Mouse (Mus musculus) gastrocnemius, adult 2 months (tissue): ENCODE data around the gene Tsen54. TPM values are rescaled to one million over a fixed set of nuclear protein-coding genes. Genes with fewer than 3 reads are reported as not detected.

Experiments used
- DNase-seq: peaks from one replicate; pipeline ENCODE4 v3.0.0; 2022
- H3K27ac ChIP-seq: fragments of 200-600 bp; 2 replicates; pipeline ENCODE4 v1.8.1; 2022; ENCODE audit warnings: mild to moderate bottlenecking
- H3K4me3 ChIP-seq: fragments of 200-600 bp; 2 replicates; pipeline ENCODE4 v1.8.1; 2022; ENCODE audit warnings: mild to moderate bottlenecking, moderate library complexity
- CTCF ChIP-seq: fragments of 200-600 bp; IDR thresholded peaks from 2 replicates; pipeline ENCODE4 v1.8.1; 2022; ENCODE audit warnings: antibody characterized with exemption, mild to moderate bottlenecking, moderate library complexity
- intact Hi-C: fragments of 180-260 bp; cut with DNase I; formaldehyde crosslinking; loops from one replicate; pipeline ENCODE4 v1.15.1; 2025
- total RNA-seq, 2 experiments: library from RNA; stranded (reverse); gene quantifications; 2 replicates each; pipeline ENCODE4 v1.2.3; 2021

The Tsen54 gene
- total RNA-seq, 2 experiments from 2014 or later: 6.2 to 6.9 TPM

- peak overlapping the region; percentile 86 for H3K27ac ChIP-seq
- intact Hi-C loops: loop anchor here (2.0 to 5.0 kb wide), 2 partner anchors 34 to 57 kb away; partner anchors contain the start of gene Caskin2
Measured at GRCm38 (mm10) chr11:115779038-115779571, 35.4 kb upstream of the Tsen54 start.

GRCm38 (mm10) chr11:115780141-115781070 is 34.1 kb upstream of the Tsen54 start:
- DNase-seq: peak; percentile 34
- Histone ChIP-seq H3K27ac (peak overlapping the region; percentile 86), H3K4me3 (peak overlapping the region; percentile 49)
- intact Hi-C loops: no loop called here
- TF ChIP-seq CTCF: no peak

More at GRCm38 (mm10) chr11:115779038-115779571, 35.4 kb upstream of the Tsen54 start:
- DNase-seq: peak; percentile 90
- no peak for TF ChIP-seq CTCF
- H3K4me3 ChIP-seq: peak overlapping the region; percentile 49

GRCm38 (mm10) chr11:115786473-115786872 is 28.1 kb upstream of the Tsen54 start:
- no peak for TF ChIP-seq CTCF
- Histone ChIP-seq H3K27ac (peak overlapping the region; percentile 46; the same call in 1 of the 2 replicates), H3K4me3 (peak overlapping the region; percentile 24)
- intact Hi-C loops: loop anchor here (5.0 kb wide), 1 partner anchor 34 kb away; no protein-coding TSS in a partner anchor
- DNase-seq: no peak

GRCm38 (mm10) chr11:115789787-115790186 is 24.7 kb upstream of the Tsen54 start:
- TF ChIP-seq CTCF: no peak
- Histone ChIP-seq H3K4me3 (no peak overlapping the region), H3K27ac (no peak overlapping the region)
- intact Hi-C loops: loop anchor here (5.0 kb wide), 1 partner anchor 37 kb away; no protein-coding TSS in a partner anchor
- no peak for DNase-seq

GRCm38 (mm10) chr11:115791919-115792318 is 22.6 kb upstream of the Tsen54 start:
- Histone ChIP-seq H3K27ac (no peak overlapping the region), H3K4me3 (no peak overlapping the region)
- intact Hi-C loops: no loop called here
- no peak for DNase-seq
- TF ChIP-seq CTCF: no peak

GRCm38 (mm10) chr11:115792353-115792752 is 22.2 kb upstream of the Tsen54 start:
- no peak overlapping the region for H3K27ac ChIP-seq
- intact Hi-C loops: no loop called here
- H3K4me3 ChIP-seq: no peak overlapping the region
- no peak for TF ChIP-seq CTCF
- DNase-seq: no peak

GRCm38 (mm10) chr11:115796898-115797297 is 17.6 kb upstream of the Tsen54 start:
- H3K4me3 ChIP-seq: no peak overlapping the region
- DNase-seq: no peak
- no peak for TF ChIP-seq CTCF
- intact Hi-C loops: no loop called here
- H3K27ac ChIP-seq: no peak overlapping the region; the same call in 1 of the 2 replicates

- intact Hi-C loops: no loop called here
- DNase-seq: no peak
- Histone ChIP-seq H3K27ac (no peak overlapping the region), H3K4me3 (no peak overlapping the region)
- no peak for TF ChIP-seq CTCF
Measured at GRCm38 (mm10) chr11:115797665-115798064, 16.9 kb upstream of the Tsen54 start.

GRCm38 (mm10) chr11:115800981-115801380 is 13.5 kb upstream of the Tsen54 start:
- TF ChIP-seq CTCF: no peak
- no peak for DNase-seq
- H3K4me3 ChIP-seq: no peak overlapping the region
- no peak overlapping the region for H3K27ac ChIP-seq
- intact Hi-C loops: no loop called here

GRCm38 (mm10) chr11:115803072-115803709 is 11.3 kb upstream of the Tsen54 start:
- DNase-seq: no peak
- TF ChIP-seq CTCF: no peak
- no peak overlapping the region for H3K27ac ChIP-seq
- H3K4me3 ChIP-seq: no peak overlapping the region
- intact Hi-C loops: no loop called here

GRCm38 (mm10) chr11:115805005-115805404 is 9.5 kb upstream of the Tsen54 start:
- Histone ChIP-seq H3K4me3 (no peak overlapping the region), H3K27ac (no peak overlapping the region; the same call in 1 of the 2 replicates)
- intact Hi-C loops: no loop called here
- no peak for TF ChIP-seq CTCF
- DNase-seq: no peak

- intact Hi-C loops: no loop called here
- no peak for TF ChIP-seq CTCF
- H3K4me3 ChIP-seq: peak overlapping the region; percentile 91
- peak overlapping the region; percentile 92 for H3K27ac ChIP-seq
- no peak for DNase-seq
Measured at GRCm38 (mm10) chr11:115806154-115806553, 8.4 kb upstream of the Tsen54 start.

- TF ChIP-seq CTCF: no peak
- peak overlapping the region; percentile 92 for H3K27ac ChIP-seq
- no peak for DNase-seq
- intact Hi-C loops: no loop called here
- peak overlapping the region; percentile 91 for H3K4me3 ChIP-seq
Measured at GRCm38 (mm10) chr11:115807306-115807705, 7.2 kb upstream of the Tsen54 start.
